Mouse (Mus musculus) cerebellum, adult 8-10 months (tissue): Measurements from ENCODE around the gene Dtymk.
"Not testable (repeated sequence)": the region's sequence is repeated elsewhere in the genome, so short reads cannot be mapped to it uniquely, and the experiment has no call there.

Experiments
- DNase-seq: peaks from one replicate; pipeline ENCODE4 v3.0.0; 2022

Gene Dtymk

GRCm38 (mm10) chr1:93801741-93802238 lies at the start of gene Dtymk:
Gene Dtymk, minus strand, starts transcription at chr1:93801934.
- DNase-seq: peak; percentile 90

GRCm38 (mm10) chr1:93845766-93846366 lies 44.1 kb upstream of the Dtymk start:
- DNase-seq: not testable (repeated sequence)

- not testable (repeated sequence) for DNase-seq
Measured at GRCm38 (mm10) chr1:93838569-93838968, 36.8 kb upstream of the Dtymk start.

GRCm38 (mm10) chr1:93837335-93837734 lies 35.6 kb upstream of the Dtymk start:
- no peak for DNase-seq

- no peak for DNase-seq
Measured at GRCm38 (mm10) chr1:93836532-93836913, 34.8 kb upstream of the Dtymk start.

- DNase-seq: no peak
Measured at GRCm38 (mm10) chr1:93835876-93836531, 34.3 kb upstream of the Dtymk start.

GRCm38 (mm10) chr1:93835211-93835610 lies 33.5 kb upstream of the Dtymk start:
- no peak for DNase-seq

- DNase-seq: no peak
Measured at GRCm38 (mm10) chr1:93834671-93835150, 33.0 kb upstream of the Dtymk start.

- not testable (repeated sequence) for DNase-seq
Measured at GRCm38 (mm10) chr1:93832754-93833360, 31.1 kb upstream of the Dtymk start.

- peak; percentile 40 for DNase-seq
Measured at GRCm38 (mm10) chr1:93826540-93826835, 24.8 kb upstream of the Dtymk start.

GRCm38 (mm10) chr1:93825771-93826539 lies 24.2 kb upstream of the Dtymk start:
- DNase-seq: peak; percentile 57

GRCm38 (mm10) chr1:93825105-93825674 lies 23.5 kb upstream of the Dtymk start:
- peak; percentile 95 for DNase-seq

GRCm38 (mm10) chr1:93824609-93825008 lies 22.9 kb upstream of the Dtymk start, which contains the start of gene D2hgdh:
Gene D2hgdh, plus strand, starts transcription at chr1:93824909.
- no peak for DNase-seq

GRCm38 (mm10) chr1:93823796-93824495 lies 22.2 kb upstream of the Dtymk start:
- DNase-seq: peak; percentile 30

- DNase-seq: no peak
Measured at GRCm38 (mm10) chr1:93818722-93819121, 17.0 kb upstream of the Dtymk start.

GRCm38 (mm10) chr1:93817823-93818532 lies 16.2 kb upstream of the Dtymk start:
- DNase-seq: no peak

- no peak for DNase-seq
Measured at GRCm38 (mm10) chr1:93811495-93812039, 9.8 kb upstream of the Dtymk start.

- DNase-seq: no peak
Measured at GRCm38 (mm10) chr1:93810011-93810410, 8.3 kb upstream of the Dtymk start.

- no peak for DNase-seq
Measured at GRCm38 (mm10) chr1:93808871-93809270, 7.1 kb upstream of the Dtymk start.

GRCm38 (mm10) chr1:93805221-93805951 lies 3.7 kb upstream of the Dtymk start:
- peak; percentile 34 for DNase-seq

- no peak for DNase-seq
Measured at GRCm38 (mm10) chr1:93804818-93805217, 3.1 kb upstream of the Dtymk start.
